Mouse (Mus musculus): ENCODE measurements at regions not wholly inside any gene's neighbourhood (a gene's known extent, or its start where the extent isn't known, plus 50 kb on each side); places are given as distances from the start of the nearest gene placed in this dataset.
"Not testable (repeated sequence)": the region's sequence is repeated elsewhere in the genome, so short reads cannot be mapped to it uniquely, and the experiment has no call there.

GRCm38 (mm10) chr10:8136662-8137061, 180.6 kb upstream of the Tab2 start:
- no peak for DNase-seq

- no peak for DNase-seq
Measured at GRCm38 (mm10) chr10:8135272-8135671, 179.2 kb upstream of the Tab2 start.

GRCm38 (mm10) chr10:8134398-8134797, 178.4 kb upstream of the Tab2 start:
- no peak for DNase-seq

GRCm38 (mm10) chr10:8133451-8133952, 177.5 kb upstream of the Tab2 start:
- DNase-seq: no peak

- DNase-seq: no peak
Measured at GRCm38 (mm10) chr10:8132795-8133194, 176.8 kb upstream of the Tab2 start.

GRCm38 (mm10) chr10:8130472-8131241, 174.6 kb upstream of the Tab2 start:
- DNase-seq: no peak

GRCm38 (mm10) chr10:8130057-8130456, 174.0 kb upstream of the Tab2 start:
- DNase-seq: no peak

- DNase-seq: no peak
Measured at GRCm38 (mm10) chr10:8124124-8124523, 168.1 kb upstream of the Tab2 start.

GRCm38 (mm10) chr10:8121895-8122294, 165.9 kb upstream of the Tab2 start:
- DNase-seq: no peak

GRCm38 (mm10) chr10:8116821-8117220, 160.8 kb upstream of the Tab2 start:
- no peak for DNase-seq

- not testable (repeated sequence) for DNase-seq
Measured at GRCm38 (mm10) chr10:8114932-8115331, 158.9 kb upstream of the Tab2 start.

- no peak for DNase-seq
Measured at GRCm38 (mm10) chr10:8114530-8114929, 158.5 kb upstream of the Tab2 start.

- no peak for DNase-seq
Measured at GRCm38 (mm10) chr10:8100489-8100888, 144.5 kb upstream of the Tab2 start.

- DNase-seq: no peak
Measured at GRCm38 (mm10) chr10:8095924-8096323, 139.9 kb upstream of the Tab2 start.

- no peak for DNase-seq
Measured at GRCm38 (mm10) chr10:8095206-8095605, 139.2 kb upstream of the Tab2 start.

- DNase-seq: no peak
Measured at GRCm38 (mm10) chr10:8091871-8092552, 136.0 kb upstream of the Tab2 start.

- DNase-seq: no peak
Measured at GRCm38 (mm10) chr10:8089296-8089695, 133.3 kb upstream of the Tab2 start.

- DNase-seq: no peak
Measured at GRCm38 (mm10) chr10:8088737-8089136, 132.7 kb upstream of the Tab2 start.

- no peak for DNase-seq
Measured at GRCm38 (mm10) chr10:8088321-8088720, 132.3 kb upstream of the Tab2 start.

GRCm38 (mm10) chr10:8087106-8087505, 131.1 kb upstream of the Tab2 start:
- no peak for DNase-seq

GRCm38 (mm10) chr10:8086442-8086841, 130.4 kb upstream of the Tab2 start:
- DNase-seq: no peak

GRCm38 (mm10) chr10:8077904-8078811, 122.1 kb upstream of the Tab2 start:
- DNase-seq: no peak

GRCm38 (mm10) chr10:8072463-8072862, 116.4 kb upstream of the Tab2 start:
- no peak for DNase-seq

All from thymus, postnatal 4 days (tissue).